Mouse (Mus musculus): ENCODE results near the gene Ptpn4. TPM values are rescaled to one million over a fixed set of nuclear protein-coding genes. Genes with fewer than 3 reads are reported as not detected.

Gene Ptpn4
- total and polyA plus RNA-seq, 2 experiments from 2014 or later, result 7.6 to 36.4 TPM

DNA sequence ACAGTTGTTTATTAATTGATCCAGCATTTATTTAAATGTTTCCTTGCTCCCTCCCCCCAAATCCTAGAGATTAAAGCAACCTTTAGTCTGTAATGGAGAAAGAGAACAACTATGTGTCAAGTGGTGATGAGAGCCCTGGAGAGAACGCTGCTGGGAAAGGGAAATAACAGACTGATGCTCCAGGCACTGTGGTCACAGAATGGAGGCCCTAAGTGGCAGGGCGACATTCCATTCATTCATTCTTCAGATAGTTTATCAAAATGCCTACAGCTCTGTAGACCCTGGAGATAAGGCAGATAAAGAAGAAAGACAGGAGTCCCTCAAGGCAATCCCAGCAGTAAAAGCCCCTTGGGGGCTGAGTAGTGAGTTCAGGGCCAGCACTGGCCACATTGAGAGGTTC lies 187.8 kb downstream of the Ptpn4 start:
- 84% methylated on average over 2 of the region's 2 CpGs for WGBS
- TF ChIP-seq CTCF (IDR thresholded peaks at IDR 0.05; ENCODE audit: low read depth), result no peak
- Histone ChIP-seq H3K27ac (no peak overlapping the region), H3K4me1 (ENCODE audit: insufficient read depth, low read length) (peaks cover 5% of the 10 kb centered on the region; the same call in 1 of the 2 replicates), H3K4me3 (ENCODE audit: low read length) (no peak overlapping the region), H3K4me2 (ENCODE audit: low read depth, low read length) (no peak overlapping the region), H3K9ac (replicated peaks; ENCODE audit: low read length) (no peak overlapping the region), H3K9me3 (ENCODE audit: low read length) (no peaks in the 10 kb centered on the region), H3K27me3 (ENCODE audit: insufficient read depth, low read length) (no peaks in the 10 kb centered on the region), H3K36me3 (ENCODE audit: insufficient read depth, low read length) (no peaks in the 10 kb centered on the region)
- DNase-seq (ENCODE audit: low spot score) (no peak), ATAC-seq (no peak)

DNA sequence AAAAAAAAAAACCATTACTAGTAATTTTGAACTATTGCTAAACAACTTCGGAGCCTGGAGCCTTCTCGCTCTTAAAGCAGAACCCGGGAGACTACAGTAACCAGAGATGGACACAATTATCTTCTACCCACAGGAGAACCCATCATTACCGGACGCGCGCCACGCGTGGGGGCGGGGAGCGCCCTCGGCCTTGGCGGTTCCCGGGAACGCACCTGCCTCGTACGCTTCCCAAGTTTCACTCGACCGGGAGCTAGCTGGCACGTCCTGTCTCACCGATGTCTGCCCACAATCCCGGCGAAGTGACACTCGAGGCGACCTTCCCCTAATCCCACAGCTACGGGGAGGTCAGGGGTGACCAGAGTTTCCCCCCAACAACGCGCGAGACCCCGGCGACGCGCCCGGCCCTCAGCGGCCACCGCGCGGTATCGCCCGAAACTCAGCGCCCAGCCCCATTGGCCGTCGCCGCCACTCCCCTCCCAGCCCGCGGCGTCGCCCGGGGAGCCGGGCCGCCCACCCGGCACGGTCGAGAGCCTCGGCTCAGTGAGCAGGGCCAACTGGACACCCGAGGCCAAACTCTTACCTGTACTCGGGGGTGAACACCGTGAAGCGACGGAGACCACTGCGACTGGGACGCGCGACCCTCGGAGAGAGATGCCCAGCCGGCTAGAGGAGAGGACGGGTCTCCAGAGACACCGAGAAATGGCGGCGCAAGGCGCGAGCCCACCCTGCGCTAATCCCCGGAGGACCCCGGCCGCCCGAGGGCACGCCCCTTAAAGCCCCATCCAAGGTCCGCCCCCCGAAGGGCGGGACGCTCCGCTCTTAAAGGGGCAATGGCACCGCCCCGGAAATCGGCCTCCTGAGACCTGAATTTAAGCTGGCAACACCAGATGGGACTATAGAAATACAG lies 189.0 kb downstream of the Ptpn4 start, which contains the start of gene Epb41l5:
Gene Epb41l5, minus strand, starts transcription at position 796 of the 907 bp plus-strand sequence.
- peak within 1 kb of the TSS; percentile 76 for H3K27ac ChIP-seq
- DNase-seq (ENCODE audit: low spot score) (peak; percentile 94), ATAC-seq (peak; percentile 97)
- H3K9ac ChIP-seq (replicated peaks; ENCODE audit: low read length), result peak within 1 kb of the TSS; percentile 58
- H3K4me3 ChIP-seq (ENCODE audit: low read length), result peak within 1 kb of the TSS; percentile 70
- no peaks in the 10 kb centered on the region for H3K9me3 ChIP-seq (ENCODE audit: low read length)
- H3K36me3 ChIP-seq (ENCODE audit: insufficient read depth, low read length), result no peaks in the 10 kb centered on the region
- H3K4me1 ChIP-seq (ENCODE audit: insufficient read depth, low read length), result peaks cover 5% of the 10 kb centered on the region; the same call in 1 of the 2 replicates
- TF ChIP-seq CTCF (IDR thresholded peaks at IDR 0.05; ENCODE audit: low read depth), result no peak
- no peaks in the 10 kb centered on the region for H3K27me3 ChIP-seq (ENCODE audit: insufficient read depth, low read length)
- under 1% methylated on average over 86 of the region's 86 CpGs for WGBS
- peak within 1 kb of the TSS; percentile 82 for H3K4me2 ChIP-seq (ENCODE audit: low read depth, low read length)

DNA sequence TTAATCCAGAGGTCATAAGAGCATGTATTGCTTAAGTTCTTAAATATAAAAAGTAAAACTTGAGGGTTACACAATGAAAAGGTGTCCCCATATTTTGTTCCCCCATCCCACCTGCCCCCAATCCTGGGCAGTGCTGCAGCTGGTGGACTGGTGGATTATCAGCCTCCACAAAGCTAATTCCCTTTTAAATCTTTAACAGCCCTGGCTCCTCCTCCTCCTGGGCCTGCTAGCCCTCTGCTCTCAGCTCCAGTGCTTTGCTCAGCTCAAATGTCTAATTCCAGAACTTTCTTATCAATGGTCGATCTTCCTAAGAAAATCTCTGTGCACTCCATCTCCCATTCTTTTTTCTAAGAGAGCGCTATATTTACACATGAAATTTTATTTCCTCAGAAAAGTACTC lies 191.1 kb downstream of the Ptpn4 start:
- Histone ChIP-seq H3K4me2 (ENCODE audit: low read depth, low read length) (no peak overlapping the region), H3K27me3 (ENCODE audit: insufficient read depth, low read length) (no peaks in the 10 kb centered on the region), H3K4me1 (ENCODE audit: insufficient read depth, low read length) (peaks cover 5% of the 10 kb centered on the region; the same call in 1 of the 2 replicates), H3K9me3 (ENCODE audit: low read length) (no peaks in the 10 kb centered on the region), H3K36me3 (ENCODE audit: insufficient read depth, low read length) (no peaks in the 10 kb centered on the region), H3K27ac (no peak overlapping the region), H3K4me3 (ENCODE audit: low read length) (no peak overlapping the region), H3K9ac (replicated peaks; ENCODE audit: low read length) (no peak overlapping the region)
- TF ChIP-seq CTCF (IDR thresholded peaks at IDR 0.05; ENCODE audit: low read depth), result no peak
- ATAC-seq, result no peak
- DNase-seq (ENCODE audit: low spot score), result no peak
- WGBS, result 84% methylated on average over 2 of the region's 2 CpGs

GRCm38 (mm10) chr1:119642367-119642766 lies 195.0 kb downstream of the Ptpn4 start:
- DNase-seq (ENCODE audit: low spot score), result peak; percentile 54
- Histone ChIP-seq H3K4me3 (ENCODE audit: low read length) (no peak overlapping the region), H3K4me2 (ENCODE audit: low read depth, low read length) (no peak overlapping the region), H3K9ac (replicated peaks; ENCODE audit: low read length) (no peak overlapping the region), H3K36me3 (ENCODE audit: insufficient read depth, low read length) (no peaks in the 10 kb centered on the region), H3K27ac (no peak overlapping the region), H3K27me3 (ENCODE audit: insufficient read depth, low read length) (no peaks in the 10 kb centered on the region), H3K4me1 (ENCODE audit: insufficient read depth, low read length) (no peaks in the 10 kb centered on the region), H3K9me3 (ENCODE audit: low read length) (no peaks in the 10 kb centered on the region)
- peak; percentile 78 for ATAC-seq
- WGBS, result 16% methylated on average over 12 of the region's 12 CpGs
- TF ChIP-seq CTCF (IDR thresholded peaks at IDR 0.05; ENCODE audit: low read depth), result peak; percentile 68

DNA sequence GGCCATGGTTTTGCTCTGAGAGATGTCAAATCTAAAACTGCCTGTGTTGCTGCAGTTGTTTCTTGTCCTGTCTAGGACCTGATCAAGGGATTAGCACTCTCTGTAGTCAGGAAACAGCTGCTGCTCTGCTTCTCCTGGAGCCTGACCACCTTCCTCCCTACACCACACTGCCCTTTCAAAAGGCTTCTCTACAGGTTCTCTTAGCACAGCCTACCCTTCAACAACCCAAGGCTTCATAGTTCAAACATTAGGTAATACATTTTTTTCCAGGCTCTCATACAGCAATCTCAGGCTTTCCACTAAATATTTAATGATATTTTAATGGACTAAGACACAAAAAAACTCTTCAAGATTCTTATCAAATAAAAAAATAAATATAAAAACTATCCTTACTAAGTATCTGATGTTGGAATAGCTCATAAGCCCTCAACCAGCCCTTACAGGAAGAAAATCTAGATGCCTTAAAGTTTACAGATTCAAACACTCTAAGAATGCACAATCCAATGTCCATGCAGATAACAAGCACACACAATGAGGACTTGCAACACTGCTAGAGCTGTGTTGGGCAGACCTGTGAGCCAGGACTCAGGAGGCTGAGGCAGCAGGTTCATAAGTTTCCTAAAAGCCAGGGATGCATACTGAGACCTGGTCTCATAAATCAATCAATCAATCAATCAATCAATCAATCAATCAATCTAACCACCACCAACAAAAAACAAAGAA lies 196.2 kb downstream of the Ptpn4 start:
- no peaks in the 10 kb centered on the region for H3K9me3 ChIP-seq (ENCODE audit: low read length)
- no peaks in the 10 kb centered on the region for H3K36me3 ChIP-seq (ENCODE audit: insufficient read depth, low read length)
- no peak for TF ChIP-seq CTCF (IDR thresholded peaks at IDR 0.05; ENCODE audit: low read depth)
- no peak for ATAC-seq
- H3K9ac ChIP-seq (replicated peaks; ENCODE audit: low read length), result no peak overlapping the region
- H3K27me3 ChIP-seq (ENCODE audit: insufficient read depth, low read length), result no peaks in the 10 kb centered on the region
- H3K4me1 ChIP-seq (ENCODE audit: insufficient read depth, low read length), result no peaks in the 10 kb centered on the region
- H3K4me2 ChIP-seq (ENCODE audit: low read depth, low read length), result no peak overlapping the region
- H3K4me3 ChIP-seq (ENCODE audit: low read length), result no peak overlapping the region
- no peak overlapping the region for H3K27ac ChIP-seq
- DNase-seq (ENCODE audit: low spot score), result no peak

DNA sequence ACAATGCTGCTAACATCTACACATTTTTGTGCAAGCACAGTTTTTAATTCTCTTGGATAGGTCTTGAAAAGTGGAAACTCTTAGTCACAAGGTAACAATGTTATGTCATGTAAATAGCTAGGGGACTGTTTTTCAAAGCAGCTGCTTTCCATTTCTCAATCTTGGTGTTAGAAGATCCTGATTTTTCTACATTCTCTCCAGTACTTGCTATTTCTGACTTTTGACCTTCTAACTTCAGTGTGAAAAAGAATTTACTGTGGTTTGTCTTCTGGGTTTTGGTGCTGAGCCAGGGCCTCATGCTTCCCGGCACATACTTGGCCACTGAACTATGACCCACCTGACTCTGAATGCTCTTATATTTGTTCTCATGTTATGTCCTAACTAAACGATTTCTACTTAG lies 197.4 kb downstream of the Ptpn4 start:
- Histone ChIP-seq H3K27ac (no peak overlapping the region), H3K4me3 (ENCODE audit: low read length) (no peak overlapping the region), H3K36me3 (ENCODE audit: insufficient read depth, low read length) (no peaks in the 10 kb centered on the region), H3K27me3 (ENCODE audit: insufficient read depth, low read length) (no peaks in the 10 kb centered on the region), H3K4me1 (ENCODE audit: insufficient read depth, low read length) (no peaks in the 10 kb centered on the region), H3K9me3 (ENCODE audit: low read length) (no peaks in the 10 kb centered on the region), H3K4me2 (ENCODE audit: low read depth, low read length) (no peak overlapping the region), H3K9ac (replicated peaks; ENCODE audit: low read length) (no peak overlapping the region)
- TF ChIP-seq CTCF (IDR thresholded peaks at IDR 0.05; ENCODE audit: low read depth), result no peak
- DNase-seq (ENCODE audit: low spot score), result no peak
- ATAC-seq, result no peak
- 64% methylated on average over 2 of the region's 2 CpGs for WGBS
